Mouse (Mus musculus) liver, embryonic 12.5 days (tissue): ENCODE results near the gene Elovl6. TPM values are rescaled to one million over a fixed set of nuclear protein-coding genes. Genes with fewer than 3 reads are reported as not detected.

ENCODE experiments used
- ATAC-seq: fragments of 200-750 bp; cut with Nextera tagmentation; 2 replicates; pipeline ENCODE4 v1.8.0; 2017; ENCODE audit warnings: moderate number of reproducible peaks, mild to moderate bottlenecking, moderate library complexity
- H3K27ac ChIP-seq: fragments of 300-500 bp; sonication (generic); 2 replicates; pipeline ENCODE4 v1.5.1; 2016; ENCODE audit warnings: mild to moderate bottlenecking
- H3K27me3 ChIP-seq: fragments of 300-500 bp; sonication (generic); replicated peaks from 2 replicates; pipeline ENCODE4 v1.6.1; 2016; ENCODE audit warnings: mild to moderate bottlenecking, moderate library complexity
- H3K36me3 ChIP-seq: fragments of 300-500 bp; sonication (generic); 2 replicates; pipeline ENCODE4 v1.6.1; 2016; ENCODE audit warnings: mild to moderate bottlenecking, moderate library complexity
- H3K4me1 ChIP-seq: fragments of 300-500 bp; sonication (generic); 2 replicates; pipeline ENCODE4 v1.6.1; 2016
- H3K4me2 ChIP-seq: fragments of 300-500 bp; sonication (generic); 2 replicates; pipeline ENCODE4 v1.6.1; 2016; ENCODE audit warnings: mild to moderate bottlenecking, moderate library complexity
- H3K4me3 ChIP-seq: fragments of 300-500 bp; sonication (generic); 2 replicates; pipeline ENCODE4 v1.5.1; 2016; ENCODE audit warnings: mild to moderate bottlenecking, moderate library complexity
- H3K9ac ChIP-seq: fragments of 300-500 bp; sonication (generic); 2 replicates; pipeline ENCODE4 v1.6.1; 2016; ENCODE audit warnings: mild to moderate bottlenecking, moderate library complexity
- H3K9me3 ChIP-seq: fragments of 300-500 bp; sonication (generic); replicated peaks from 2 replicates; pipeline ENCODE4 v1.6.1; 2016; ENCODE audit warnings: mild to moderate bottlenecking, moderate library complexity
- WGBS: fragments of 180-500 bp; shearing (Covaris S2); methylation state at CpG from one replicate; pipeline ENCODE4 v1.1.7; 2016; ENCODE audit not compliant: insufficient replicate concordance; 5-methylcytosine and 5-hydroxymethylcytosine counted together
- polyA plus RNA-seq: library from polyadenylated mRNA; unstranded; fragments of >200 nt; fragmentation: Nextera tagmentation; extraction: Ambion mirVana; gene quantifications from 2 replicates; pipeline ENCODE4 v1.2.1, GENCODE M21; 2016

Elovl6 gene
- polyA plus RNA-seq, 1 experiment from 2014 or later: 14.3 TPM

- no peak overlapping the region for H3K27ac ChIP-seq
- no peak for ATAC-seq
- H3K9ac ChIP-seq: no peak overlapping the region
- H3K4me3 ChIP-seq: no peak overlapping the region
- no peaks in the 10 kb centered on the region for H3K4me1 ChIP-seq
- 78% methylated on average over 8 of the region's 8 CpGs for WGBS
- no peaks in the 10 kb centered on the region for H3K27me3 ChIP-seq
- H3K9me3 ChIP-seq: no peaks in the 10 kb centered on the region
- H3K4me2 ChIP-seq: no peak overlapping the region
- H3K36me3 ChIP-seq: no peaks in the 10 kb centered on the region
Measured at GRCm38 (mm10) chr3:129651765-129652164, 119.6 kb downstream of the Elovl6 start.

DNA sequence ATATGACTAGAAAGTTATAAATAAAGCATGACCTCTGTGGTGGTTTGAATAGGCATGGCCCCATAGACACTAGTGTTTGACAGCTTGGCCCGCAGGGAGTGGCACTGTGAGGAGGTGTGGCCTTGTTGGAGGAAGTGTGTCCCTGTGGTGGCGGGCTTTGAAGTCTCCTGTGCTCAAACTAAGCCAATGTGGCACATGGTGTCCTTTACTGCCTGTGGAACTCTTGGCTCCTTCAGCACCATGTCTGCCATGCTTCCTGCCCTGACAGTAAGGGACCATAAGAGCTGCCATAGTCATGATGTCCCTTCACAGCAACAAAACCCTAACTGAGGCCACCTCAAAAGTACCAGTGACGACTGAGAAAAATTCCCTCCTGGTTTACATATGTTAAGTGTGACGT, 120.3 kb downstream of the Elovl6 start:
- ATAC-seq: no peak
- WGBS: 65% methylated on average over 4 of the region's 4 CpGs
- H3K36me3 ChIP-seq: no peaks in the 10 kb centered on the region
- H3K4me1 ChIP-seq: no peaks in the 10 kb centered on the region
- H3K9ac ChIP-seq: no peak overlapping the region
- H3K9me3 ChIP-seq: no peaks in the 10 kb centered on the region
- no peaks in the 10 kb centered on the region for H3K27me3 ChIP-seq
- no peak overlapping the region for H3K4me3 ChIP-seq
- no peak overlapping the region for H3K4me2 ChIP-seq
- H3K27ac ChIP-seq: no peak overlapping the region

DNA sequence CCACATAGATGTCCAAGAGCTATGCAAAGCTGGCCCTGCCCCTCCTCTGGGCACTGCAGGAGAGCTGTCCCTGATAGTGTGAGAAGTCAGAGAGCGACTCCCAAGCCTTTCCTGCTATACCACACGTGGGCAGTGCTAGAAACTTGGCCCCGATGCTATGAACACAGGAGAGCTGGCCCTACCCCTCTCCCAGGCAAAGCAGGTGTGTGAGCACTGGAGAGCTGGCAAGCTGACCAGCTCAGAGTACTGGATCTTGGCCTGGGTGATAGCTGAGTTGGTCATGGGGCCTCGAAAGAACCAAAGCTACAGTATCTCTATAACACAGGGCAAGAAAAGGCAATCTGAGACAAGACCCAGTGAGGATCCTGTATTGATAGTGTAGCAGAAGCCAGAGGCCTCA, 124.4 kb downstream of the Elovl6 start:
- Histone ChIP-seq H3K36me3 (no peaks in the 10 kb centered on the region), H3K27me3 (no peaks in the 10 kb centered on the region), H3K4me3 (no peak overlapping the region), H3K9me3 (no peaks in the 10 kb centered on the region), H3K27ac (no peak overlapping the region), H3K4me1 (no peaks in the 10 kb centered on the region), H3K4me2 (no peak overlapping the region), H3K9ac (no peak overlapping the region)
- no peak for ATAC-seq
- 65% methylated on average over 4 of the region's 4 CpGs for WGBS

DNA sequence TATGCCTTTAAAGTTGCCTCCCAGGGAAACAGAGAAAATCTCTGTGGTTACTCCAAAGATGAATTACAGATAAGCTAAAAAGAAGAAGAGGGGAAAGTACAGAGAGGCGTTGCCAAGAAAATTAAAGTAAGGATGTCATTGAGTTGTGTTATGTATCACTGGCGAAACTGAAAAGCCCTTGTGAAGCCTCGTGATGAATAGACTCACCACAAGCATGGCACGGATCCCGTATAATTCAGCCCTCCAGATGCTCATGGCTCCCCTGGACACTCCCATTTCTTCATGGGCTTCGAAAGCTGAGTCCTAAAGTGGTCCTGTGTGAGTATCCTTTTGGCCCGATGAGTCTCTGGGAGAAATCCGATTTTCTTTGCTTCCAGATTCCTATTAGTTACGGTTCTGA, 125.1 kb downstream of the Elovl6 start:
- no peak for ATAC-seq
- no peak overlapping the region for H3K4me3 ChIP-seq
- no peak overlapping the region for H3K9ac ChIP-seq
- H3K4me1 ChIP-seq: no peaks in the 10 kb centered on the region
- no peak overlapping the region for H3K4me2 ChIP-seq
- WGBS: 71% methylated on average over 9 of the region's 9 CpGs
- H3K27ac ChIP-seq: no peak overlapping the region
- no peaks in the 10 kb centered on the region for H3K27me3 ChIP-seq
- no peaks in the 10 kb centered on the region for H3K9me3 ChIP-seq
- no peaks in the 10 kb centered on the region for H3K36me3 ChIP-seq

DNA sequence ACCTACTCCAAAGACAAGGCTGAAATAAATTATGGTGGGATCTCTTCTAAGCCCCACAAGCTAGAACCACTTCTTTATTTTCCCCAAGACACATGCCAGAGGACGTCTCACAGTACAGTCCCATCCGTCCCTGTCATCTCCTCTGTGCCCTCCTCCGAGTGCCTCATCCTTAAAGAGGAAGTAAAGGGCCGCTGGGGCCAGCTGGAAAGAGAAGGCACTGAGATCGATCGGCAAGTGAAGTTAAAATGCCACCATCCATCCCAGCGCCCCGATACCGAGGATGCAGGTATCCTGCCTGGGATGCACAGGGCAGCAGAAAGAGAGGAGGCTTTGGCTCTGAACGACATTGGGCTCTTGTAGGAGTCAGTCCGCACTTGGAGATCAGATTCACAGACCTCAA, 125.6 kb downstream of the Elovl6 start:
- ATAC-seq: no peak
- no peak overlapping the region for H3K27ac ChIP-seq
- no peak overlapping the region for H3K9ac ChIP-seq
- H3K27me3 ChIP-seq: no peaks in the 10 kb centered on the region
- 41% methylated on average over 11 of the region's 11 CpGs for WGBS
- H3K9me3 ChIP-seq: no peaks in the 10 kb centered on the region
- no peak overlapping the region for H3K4me3 ChIP-seq
- H3K4me2 ChIP-seq: no peak overlapping the region
- no peaks in the 10 kb centered on the region for H3K4me1 ChIP-seq
- no peaks in the 10 kb centered on the region for H3K36me3 ChIP-seq

DNA sequence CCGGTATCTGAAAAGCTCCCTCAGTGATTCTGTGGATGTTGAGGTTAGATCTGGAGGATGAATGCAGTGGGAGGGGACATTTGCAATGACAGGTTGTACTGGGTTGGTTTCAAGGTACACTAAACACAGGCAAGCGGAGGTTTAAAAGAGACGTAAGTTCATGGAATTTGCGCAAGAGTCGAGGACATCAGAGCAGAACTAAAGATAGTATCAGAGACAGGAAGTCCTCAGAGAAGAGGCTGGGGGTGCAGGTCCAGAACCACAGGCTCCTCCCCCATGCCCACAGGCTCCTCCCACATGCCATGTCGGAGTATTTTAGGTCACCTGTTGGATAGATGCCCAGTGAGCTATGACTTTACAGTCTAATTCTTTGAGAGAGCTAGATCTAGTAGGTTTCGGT, 126.6 kb downstream of the Elovl6 start:
- WGBS: 48% methylated on average over 7 of the region's 7 CpGs
- Histone ChIP-seq H3K9ac (no peak overlapping the region), H3K9me3 (no peaks in the 10 kb centered on the region), H3K27me3 (no peaks in the 10 kb centered on the region), H3K27ac (no peak overlapping the region), H3K4me1 (no peaks in the 10 kb centered on the region), H3K36me3 (no peaks in the 10 kb centered on the region), H3K4me3 (no peak overlapping the region), H3K4me2 (no peak overlapping the region)
- no peak for ATAC-seq

- ATAC-seq: no peak
- WGBS: 69% methylated on average over 1 of the region's 2 CpGs
Measured at GRCm38 (mm10) chr3:129663906-129664305, 131.8 kb downstream of the Elovl6 start.

DNA sequence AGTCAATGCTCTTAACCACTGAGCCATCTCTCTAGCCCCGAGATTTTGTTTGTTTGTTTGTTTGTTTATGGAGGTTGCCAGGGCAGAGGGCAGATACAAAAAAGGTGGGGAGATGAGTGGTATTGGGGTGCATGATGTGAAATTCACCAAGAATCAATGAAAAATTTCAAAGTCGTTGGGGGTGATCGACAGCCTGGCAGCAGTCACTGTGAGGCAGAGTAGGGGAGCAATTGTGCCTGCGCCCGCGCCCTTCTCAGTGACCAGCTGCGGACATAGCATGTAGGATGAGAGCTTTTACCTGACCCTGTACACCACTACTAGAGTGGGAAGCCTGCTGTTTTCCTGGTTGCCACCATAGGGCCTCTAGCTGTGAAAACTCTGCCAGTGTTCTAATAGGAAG, 143.8 kb downstream of the Elovl6 start:
- H3K4me3 ChIP-seq: no peak overlapping the region
- WGBS: 84% methylated on average over 7 of the region's 7 CpGs
- ATAC-seq: no peak
- H3K9ac ChIP-seq: no peak overlapping the region
- no peaks in the 10 kb centered on the region for H3K36me3 ChIP-seq
- H3K4me1 ChIP-seq: no peaks in the 10 kb centered on the region
- no peak overlapping the region for H3K27ac ChIP-seq
- no peak overlapping the region for H3K4me2 ChIP-seq
- H3K27me3 ChIP-seq: no peaks in the 10 kb centered on the region
- H3K9me3 ChIP-seq: no peaks in the 10 kb centered on the region

More at GRCm38 (mm10) chr3:129663906-129664305, 131.8 kb downstream of the Elovl6 start:
- no peak overlapping the region for H3K9ac ChIP-seq
- H3K4me3 ChIP-seq: no peak overlapping the region
- H3K27me3 ChIP-seq: no peaks in the 10 kb centered on the region
- H3K9me3 ChIP-seq: peaks cover 5% of the 10 kb centered on the region
- no peaks in the 10 kb centered on the region for H3K4me1 ChIP-seq
- no peak overlapping the region for H3K4me2 ChIP-seq
- H3K36me3 ChIP-seq: no peaks in the 10 kb centered on the region
- no peak overlapping the region for H3K27ac ChIP-seq

- WGBS: 72% methylated on average over 5 of the region's 5 CpGs
- Histone ChIP-seq H3K27me3 (no peaks in the 10 kb centered on the region), H3K4me3 (no peak overlapping the region), H3K27ac (no peak overlapping the region), H3K9me3 (no peaks in the 10 kb centered on the region), H3K36me3 (no peaks in the 10 kb centered on the region), H3K4me1 (no peaks in the 10 kb centered on the region), H3K9ac (no peak overlapping the region), H3K4me2 (no peak overlapping the region)
- no peak for ATAC-seq
Measured at GRCm38 (mm10) chr3:129680258-129680657, 148.1 kb downstream of the Elovl6 start.

GRCm38 (mm10) chr3:129681841-129682240, 149.7 kb downstream of the Elovl6 start:
- H3K4me3 ChIP-seq: no peak overlapping the region
- no peak overlapping the region for H3K27ac ChIP-seq
- 49% methylated on average over 4 of the region's 4 CpGs for WGBS
- no peaks in the 10 kb centered on the region for H3K4me1 ChIP-seq
- no peak overlapping the region for H3K4me2 ChIP-seq
- no peak overlapping the region for H3K9ac ChIP-seq
- H3K27me3 ChIP-seq: no peaks in the 10 kb centered on the region
- no peaks in the 10 kb centered on the region for H3K9me3 ChIP-seq
- no peaks in the 10 kb centered on the region for H3K36me3 ChIP-seq
- ATAC-seq: no peak

DNA sequence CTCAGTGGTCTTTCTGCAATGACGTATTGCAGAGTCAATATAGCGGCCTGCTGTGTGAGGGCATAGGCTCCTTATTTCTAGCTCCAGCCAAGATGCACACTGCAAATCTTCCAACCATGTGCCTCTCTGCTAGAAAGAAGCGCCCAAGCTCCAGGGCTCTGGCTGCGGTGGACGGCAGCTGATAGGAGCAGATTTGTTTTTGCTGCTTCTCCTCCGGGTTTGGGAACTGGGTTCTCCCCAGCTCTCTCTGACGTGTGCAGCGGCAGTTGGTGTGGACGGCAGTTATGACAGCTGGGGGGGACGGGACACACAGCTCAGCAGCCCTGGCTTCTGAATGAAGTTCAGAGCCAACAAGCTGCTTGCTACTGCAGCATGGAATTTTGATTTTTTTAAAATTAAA, 150.2 kb downstream of the Elovl6 start:
- Histone ChIP-seq H3K27me3 (no peaks in the 10 kb centered on the region), H3K36me3 (no peaks in the 10 kb centered on the region), H3K4me3 (no peak overlapping the region), H3K4me2 (no peak overlapping the region), H3K9ac (no peak overlapping the region), H3K4me1 (no peaks in the 10 kb centered on the region), H3K27ac (no peak overlapping the region), H3K9me3 (no peaks in the 10 kb centered on the region)
- ATAC-seq: no peak
- 75% methylated on average over 10 of the region's 10 CpGs for WGBS

DNA sequence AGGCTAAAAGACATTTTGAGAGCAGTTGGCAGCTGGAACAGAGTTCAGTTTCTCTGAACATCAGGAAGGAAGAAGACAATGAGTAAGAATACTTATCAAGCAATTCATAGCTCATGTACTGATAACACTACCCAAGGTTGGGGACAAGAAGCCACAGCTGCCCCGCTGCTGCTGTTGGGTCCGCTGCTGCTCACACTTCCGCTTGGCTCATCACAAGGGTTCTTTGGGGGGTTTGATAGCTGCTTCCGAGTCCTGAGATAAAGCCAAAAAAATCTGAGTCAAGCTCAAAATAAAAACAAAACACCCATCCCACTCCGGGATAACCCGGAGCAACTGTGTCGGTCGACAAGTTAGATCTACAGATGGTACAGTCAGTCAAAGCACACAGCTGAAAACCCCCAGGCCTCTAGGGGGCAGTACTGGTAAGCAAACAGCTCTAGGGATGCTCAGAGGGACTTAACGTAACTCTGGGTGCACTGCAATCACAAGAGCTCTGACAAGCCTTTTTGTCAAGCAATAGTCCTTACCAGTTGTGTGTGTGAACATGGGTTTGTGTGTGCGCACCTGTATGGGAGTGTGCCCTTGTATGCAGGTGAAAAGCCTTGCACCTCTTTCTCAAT, 151.0 kb downstream of the Elovl6 start:
- ATAC-seq: no peak
- 79% methylated on average over 10 of the region's 10 CpGs for WGBS
- Histone ChIP-seq H3K9me3 (no peaks in the 10 kb centered on the region), H3K4me1 (no peaks in the 10 kb centered on the region), H3K9ac (no peak overlapping the region), H3K4me2 (no peak overlapping the region), H3K27ac (no peak overlapping the region), H3K27me3 (no peaks in the 10 kb centered on the region), H3K4me3 (no peak overlapping the region), H3K36me3 (no peaks in the 10 kb centered on the region)

DNA sequence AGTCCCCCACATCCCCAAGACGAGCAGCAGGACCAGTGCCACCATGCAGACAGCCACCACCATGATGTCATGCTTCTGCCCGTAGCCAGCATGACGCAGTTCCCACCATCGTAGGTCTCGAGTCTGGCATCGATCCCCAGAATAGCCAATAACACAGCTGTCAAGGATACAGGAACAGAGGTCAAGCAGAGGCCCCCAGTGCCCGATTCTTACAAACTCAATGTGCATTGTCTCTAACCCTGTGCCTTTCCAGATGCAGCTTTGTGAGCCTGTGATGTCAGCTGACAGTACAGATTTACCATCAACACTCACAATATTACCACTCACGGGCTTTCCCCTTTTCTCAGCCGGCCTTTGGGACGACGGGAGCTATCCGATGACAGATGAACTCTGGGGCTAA, 154.0 kb downstream of the Elovl6 start:
- Histone ChIP-seq H3K27ac (no peak overlapping the region), H3K27me3 (no peaks in the 10 kb centered on the region), H3K4me3 (no peak overlapping the region), H3K4me1 (no peaks in the 10 kb centered on the region), H3K9ac (no peak overlapping the region), H3K36me3 (no peaks in the 10 kb centered on the region), H3K9me3 (no peaks in the 10 kb centered on the region), H3K4me2 (no peak overlapping the region)
- ATAC-seq: no peak
- WGBS: 76% methylated on average over 12 of the region's 12 CpGs
